Mouse (Mus musculus): ENCODE data around the gene Nup88. TPM values are rescaled to one million over a fixed set of nuclear protein-coding genes. Genes with fewer than 3 reads are reported as not detected.

Gene Nup88
- 148 and 151 TPM in 2 replicates for polyA plus RNA-seq (2016; fragmentation: Nextera tagmentation; extraction: Ambion mirVana)

DNA sequence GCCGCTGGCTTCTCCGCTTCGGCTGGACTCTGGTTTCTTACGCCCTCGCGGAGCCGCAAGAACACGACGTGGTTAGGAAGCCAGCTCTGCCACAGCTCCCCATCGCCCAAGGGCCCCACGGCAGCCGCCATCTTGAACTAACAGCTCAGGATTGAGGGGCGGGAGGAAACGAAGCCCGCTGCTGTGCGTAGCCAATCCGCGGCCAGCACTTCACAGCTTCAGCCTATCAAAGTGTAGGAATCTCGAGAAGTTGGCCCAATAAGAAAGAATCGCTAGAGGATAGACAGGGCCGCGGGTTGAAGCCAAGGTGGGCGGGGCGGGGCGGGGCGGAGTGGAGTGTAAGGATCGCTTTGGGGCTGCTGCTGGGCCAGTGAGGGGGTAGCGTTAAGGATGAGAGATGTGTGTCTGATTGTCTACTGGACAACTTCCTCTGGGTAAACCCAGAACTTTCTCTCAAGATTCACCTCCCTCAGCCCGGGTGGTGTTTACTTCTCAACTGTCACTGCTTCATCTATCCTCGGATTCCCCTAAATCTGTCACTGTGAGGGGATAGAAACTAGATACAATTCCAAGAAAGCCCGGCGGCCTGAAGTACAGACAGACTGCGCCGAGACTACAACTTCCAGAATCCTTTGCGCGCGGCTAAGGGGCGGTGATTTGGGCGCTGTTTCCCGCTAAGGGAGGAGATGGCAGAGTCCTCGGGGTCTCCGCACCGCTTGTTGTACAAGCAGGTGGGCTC is at the start of gene Nup88, which contains the start of gene Rpain:
Nup88 (minus strand) TSS at position 153 of the 739 bp plus-strand sequence.
Rpain (plus strand) TSS at position 393 of the 739 bp plus-strand sequence.
- under 1% methylated on average over 43 of the region's 43 CpGs for WGBS
- Histone ChIP-seq H3K9ac (replicated peaks) (peak within 1 kb of the TSS; percentile 87), H3K9me3 (no peaks in the 10 kb centered on the region)

DNA sequence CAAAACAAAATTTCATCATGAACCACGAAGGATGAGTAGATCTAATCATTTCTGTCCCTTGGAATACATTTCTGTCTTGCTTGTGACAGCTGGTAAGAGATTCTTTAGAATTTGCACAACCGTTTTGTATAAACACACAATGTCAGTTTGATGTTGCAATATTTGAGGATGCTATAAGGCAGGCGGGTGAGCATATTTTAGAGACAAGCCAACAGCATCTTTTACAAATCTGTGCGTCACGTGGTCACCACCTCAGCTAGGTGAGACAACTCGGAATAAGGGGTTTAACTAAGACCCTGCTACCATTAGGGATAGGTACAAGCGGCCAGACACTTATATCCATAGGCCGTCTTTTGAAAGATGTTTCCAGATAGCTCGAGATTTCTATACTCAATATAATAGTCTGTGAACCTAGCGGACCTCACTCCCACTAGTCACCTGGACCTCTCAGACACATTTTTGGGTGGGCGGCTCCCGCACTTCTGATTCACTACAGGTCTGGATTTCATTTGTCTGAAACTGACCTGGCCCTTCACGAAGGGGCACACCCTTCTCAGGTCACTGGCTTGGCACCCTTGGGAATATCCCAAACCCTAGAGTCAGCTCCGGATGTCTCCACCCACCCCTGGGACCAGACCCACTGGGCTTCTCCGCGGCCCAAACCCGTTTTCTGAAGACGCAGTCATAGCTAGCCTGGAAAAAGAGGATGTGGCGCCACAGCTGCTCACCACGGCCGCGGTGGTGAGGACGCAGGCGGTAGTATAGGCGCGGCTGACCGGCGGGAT is 48.8 kb upstream of the Nup88 start:
- H3K36me3 ChIP-seq: peaks cover 24% of the 10 kb centered on the region
- H3K27me3 ChIP-seq: no peaks in the 10 kb centered on the region
- H3K9ac ChIP-seq (replicated peaks): peak overlapping the region; percentile 79
- no peaks in the 10 kb centered on the region for H3K9me3 ChIP-seq
- 6% methylated on average over 28 of the region's 28 CpGs for WGBS
- peak overlapping the region; percentile 87 for H3K4me3 ChIP-seq
- H3K27ac ChIP-seq (replicated peaks): peak overlapping the region; percentile 75
- peak overlapping the region; percentile 83 for H3K4me2 ChIP-seq (replicated peaks)
- peak; percentile 32 for ATAC-seq (ENCODE audit: low FRiP score, low read depth)
- peaks cover 38% of the 10 kb centered on the region for H3K4me1 ChIP-seq

More for the DNA sequence above, at the start of gene Nup88, which contains the start of gene Rpain:
- Histone ChIP-seq H3K4me2 (replicated peaks) (peak within 1 kb of the TSS; percentile 80), H3K27ac (replicated peaks) (peak within 1 kb of the TSS; percentile 85), H3K36me3 (peaks cover 35% of the 10 kb centered on the region), H3K27me3 (no peaks in the 10 kb centered on the region), H3K4me1 (peaks cover 15% of the 10 kb centered on the region), H3K4me3 (peak within 1 kb of the TSS; percentile 74)
- peak; percentile 97 for ATAC-seq (ENCODE audit: low FRiP score, low read depth)

DNA sequence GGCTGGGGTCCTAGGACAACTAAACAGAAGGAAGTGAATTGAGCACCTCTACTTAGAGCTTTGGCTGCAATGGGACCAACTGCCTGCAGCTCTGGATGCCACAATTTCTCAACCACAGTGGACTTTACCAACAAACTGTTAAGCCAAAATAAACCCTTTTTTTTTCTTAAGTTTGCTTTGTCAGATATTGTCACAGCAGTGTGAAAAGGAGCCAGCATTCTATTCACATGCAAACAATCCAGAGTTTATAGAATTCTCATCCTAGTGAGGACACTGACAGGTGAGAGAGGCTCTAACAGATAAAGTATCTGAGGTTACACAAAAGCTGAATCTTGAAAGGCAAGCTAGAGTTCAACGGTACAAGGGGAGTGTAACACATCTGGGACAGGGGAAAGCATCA is 47.3 kb upstream of the Nup88 start:
- Histone ChIP-seq H3K4me3 (no peak overlapping the region), H3K4me2 (replicated peaks) (no peak overlapping the region), H3K9me3 (no peaks in the 10 kb centered on the region), H3K4me1 (peaks cover 32% of the 10 kb centered on the region), H3K27ac (replicated peaks) (no peak overlapping the region), H3K9ac (replicated peaks) (no peak overlapping the region), H3K36me3 (peaks cover 21% of the 10 kb centered on the region), H3K27me3 (no peaks in the 10 kb centered on the region)
- 97% methylated on average over 1 of the region's 1 CpGs for WGBS
- no peak for ATAC-seq (ENCODE audit: low FRiP score, low read depth)

DNA sequence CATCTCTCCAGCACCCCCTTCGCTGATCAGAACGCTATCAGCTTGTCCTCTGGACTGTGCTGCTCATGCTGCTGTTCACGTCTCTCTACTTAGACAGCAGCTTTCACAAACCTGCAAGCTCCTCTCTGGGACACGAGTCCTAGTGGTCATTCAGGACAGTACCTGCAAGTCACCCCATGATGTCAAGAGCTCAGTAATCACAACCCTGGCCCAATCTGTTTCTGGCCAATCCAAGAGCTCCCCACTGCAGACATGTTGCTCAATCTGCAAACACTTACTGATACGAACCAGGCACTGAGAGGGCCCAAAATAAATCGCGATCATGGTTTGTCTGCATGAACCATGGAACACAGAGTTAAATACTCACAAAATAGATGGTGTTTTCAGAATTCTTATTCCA is 43.0 kb upstream of the Nup88 start:
- 96% methylated on average over 7 of the region's 7 CpGs for WGBS
- no peak for ATAC-seq (ENCODE audit: low FRiP score, low read depth)
- Histone ChIP-seq H3K9me3 (no peaks in the 10 kb centered on the region), H3K27me3 (no peaks in the 10 kb centered on the region), H3K4me1 (peaks cover 8% of the 10 kb centered on the region), H3K36me3 (peaks cover 49% of the 10 kb centered on the region), H3K9ac (replicated peaks) (no peak overlapping the region), H3K4me2 (replicated peaks) (no peak overlapping the region), H3K4me3 (no peak overlapping the region), H3K27ac (replicated peaks) (no peak overlapping the region)

DNA sequence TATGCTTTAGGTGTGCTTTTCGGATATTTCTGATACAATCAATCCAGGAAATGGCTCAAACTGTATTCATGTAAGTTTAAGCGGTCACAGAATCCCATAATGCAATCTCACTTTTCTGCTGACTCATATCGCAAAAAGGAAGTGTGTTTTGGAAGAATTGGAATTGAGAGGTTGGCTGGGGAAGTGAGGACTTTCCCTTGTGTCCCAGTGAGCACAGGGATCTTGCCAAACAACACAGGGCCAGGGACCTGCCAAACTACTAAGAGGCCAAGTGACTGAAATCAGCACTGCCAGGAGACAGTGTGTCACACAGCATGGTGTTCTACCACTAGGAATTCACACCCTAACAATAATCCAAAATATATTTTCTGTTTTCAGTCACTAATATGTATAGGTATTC is 38.5 kb upstream of the Nup88 start:
- H3K4me2 ChIP-seq (replicated peaks): no peak overlapping the region
- no peak overlapping the region for H3K9ac ChIP-seq (replicated peaks)
- H3K27ac ChIP-seq (replicated peaks): no peak overlapping the region
- H3K4me1 ChIP-seq: peaks cover 7% of the 10 kb centered on the region
- H3K9me3 ChIP-seq: no peaks in the 10 kb centered on the region
- H3K27me3 ChIP-seq: no peaks in the 10 kb centered on the region
- WGBS: 91% methylated on average over 3 of the region's 3 CpGs
- ATAC-seq (ENCODE audit: low FRiP score, low read depth): no peak
- H3K36me3 ChIP-seq: peaks cover 43% of the 10 kb centered on the region
- H3K4me3 ChIP-seq: no peak overlapping the region

DNA sequence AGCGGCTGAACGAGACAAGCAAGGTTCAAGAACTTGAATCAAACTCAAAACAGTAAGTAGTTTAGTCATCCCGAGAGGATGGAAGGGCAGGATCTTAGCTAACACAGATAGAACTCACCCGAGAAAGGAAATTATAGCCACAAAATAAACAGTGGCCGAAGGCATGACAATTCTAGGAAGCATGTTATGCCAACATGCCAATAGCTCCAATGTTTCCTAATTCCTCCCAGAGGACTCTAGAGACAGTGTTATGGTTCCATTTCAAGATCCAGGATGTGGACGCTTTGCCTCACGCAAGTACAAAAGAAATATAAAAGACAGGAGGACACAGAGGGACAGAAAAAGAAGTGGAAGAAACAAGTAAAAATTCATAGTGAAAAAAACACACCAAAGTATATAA is 38.1 kb upstream of the Nup88 start:
- no peak overlapping the region for H3K4me2 ChIP-seq (replicated peaks)
- peaks cover 12% of the 10 kb centered on the region for H3K4me1 ChIP-seq
- no peaks in the 10 kb centered on the region for H3K27me3 ChIP-seq
- no peak for ATAC-seq (ENCODE audit: low FRiP score, low read depth)
- H3K36me3 ChIP-seq: peaks cover 41% of the 10 kb centered on the region
- WGBS: 89% methylated on average over 7 of the region's 7 CpGs
- H3K9me3 ChIP-seq: no peaks in the 10 kb centered on the region
- no peak overlapping the region for H3K4me3 ChIP-seq
- no peak overlapping the region for H3K27ac ChIP-seq (replicated peaks)
- no peak overlapping the region for H3K9ac ChIP-seq (replicated peaks)

DNA sequence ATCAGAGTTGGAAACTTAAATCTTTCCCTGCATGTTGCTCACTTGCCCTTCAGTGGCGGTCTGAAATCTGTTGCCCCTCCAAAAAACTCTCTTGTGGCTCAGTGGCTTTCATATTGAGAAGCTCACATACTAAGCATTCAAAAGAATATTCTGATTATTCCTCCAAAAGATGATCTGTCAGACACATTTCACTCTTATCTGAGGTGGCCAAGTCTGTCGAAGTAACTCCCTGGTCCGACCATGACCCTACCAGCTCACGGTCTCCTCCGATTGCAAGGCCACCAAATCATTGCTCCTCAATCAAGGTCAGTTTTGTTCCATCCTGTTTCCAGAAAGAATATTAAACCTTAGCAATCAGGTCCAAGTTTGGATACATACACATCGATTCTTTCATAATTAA is 37.3 kb upstream of the Nup88 start:
- 93% methylated on average over 6 of the region's 6 CpGs for WGBS
- Histone ChIP-seq H3K4me1 (peaks cover 16% of the 10 kb centered on the region), H3K36me3 (peaks cover 35% of the 10 kb centered on the region), H3K27me3 (no peaks in the 10 kb centered on the region), H3K9me3 (no peaks in the 10 kb centered on the region), H3K4me2 (replicated peaks) (no peak overlapping the region), H3K27ac (replicated peaks) (no peak overlapping the region), H3K9ac (replicated peaks) (no peak overlapping the region), H3K4me3 (no peak overlapping the region)
- ATAC-seq (ENCODE audit: low FRiP score, low read depth): no peak

DNA sequence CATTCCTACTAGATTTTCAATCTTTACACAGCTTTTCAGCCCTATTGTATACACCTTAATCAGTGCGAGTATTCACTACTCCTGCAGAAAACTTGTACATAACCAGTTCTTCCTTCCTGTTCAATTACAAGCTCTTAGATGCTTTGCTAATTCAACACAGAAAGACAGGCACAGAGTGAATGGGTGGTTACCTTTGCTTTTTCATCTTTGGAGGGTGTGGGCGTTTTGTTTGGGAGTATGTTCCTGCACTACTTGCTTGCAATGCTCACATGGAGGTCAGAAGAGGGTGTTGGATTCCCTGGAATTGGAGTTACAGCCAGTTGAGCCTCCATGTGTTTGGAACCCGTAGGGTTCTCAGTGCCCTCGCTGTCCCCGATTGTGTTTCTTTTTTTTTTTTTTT is 35.3 kb upstream of the Nup88 start:
- H3K9ac ChIP-seq (replicated peaks): no peak overlapping the region
- 65% methylated on average over 5 of the region's 5 CpGs for WGBS
- H3K27me3 ChIP-seq: no peaks in the 10 kb centered on the region
- H3K4me2 ChIP-seq (replicated peaks): peak overlapping the region; percentile 94
- H3K4me1 ChIP-seq: peaks cover 16% of the 10 kb centered on the region
- peak overlapping the region; percentile 92 for H3K4me3 ChIP-seq
- H3K36me3 ChIP-seq: peaks cover 16% of the 10 kb centered on the region
- H3K27ac ChIP-seq (replicated peaks): no peak overlapping the region
- no peaks in the 10 kb centered on the region for H3K9me3 ChIP-seq
- no peak for ATAC-seq (ENCODE audit: low FRiP score, low read depth)

DNA sequence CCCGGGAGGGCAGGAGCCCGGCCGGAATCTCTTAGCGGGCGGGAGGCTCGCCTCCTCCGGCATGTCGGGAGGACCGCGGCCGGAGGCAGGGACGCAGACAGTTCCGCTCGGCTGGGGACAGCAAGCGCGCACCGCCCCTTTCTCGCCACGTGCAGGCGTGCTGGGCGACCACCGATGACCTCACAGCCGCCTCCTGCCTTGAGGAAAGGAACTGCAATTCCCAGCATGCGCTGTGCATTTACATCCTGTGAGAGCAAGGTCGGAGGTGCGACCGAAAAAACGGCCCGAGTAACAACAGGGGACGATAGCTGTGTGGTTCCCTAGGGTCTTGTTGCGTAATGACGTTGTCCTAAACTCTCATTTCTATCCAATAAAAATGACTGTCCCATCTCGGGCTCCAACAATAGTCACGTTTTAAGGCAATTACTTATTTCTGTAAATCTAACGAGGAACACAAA is 34.6 kb upstream of the Nup88 start, which contains the start of gene Dhx33:
Dhx33 (minus strand) TSS at position 122 of the 458 bp plus-strand sequence.
- Histone ChIP-seq H3K9me3 (no peaks in the 10 kb centered on the region), H3K27ac (replicated peaks) (peak within 1 kb of the TSS; percentile 78), H3K36me3 (peaks cover 16% of the 10 kb centered on the region), H3K4me2 (replicated peaks) (peak within 1 kb of the TSS; percentile 94), H3K27me3 (no peaks in the 10 kb centered on the region), H3K9ac (replicated peaks) (peak within 1 kb of the TSS; percentile 79), H3K4me3 (peak within 1 kb of the TSS; percentile 92), H3K4me1 (peaks cover 16% of the 10 kb centered on the region)
- peak; percentile 98 for ATAC-seq (ENCODE audit: low FRiP score, low read depth)
- under 1% methylated on average over 35 of the region's 35 CpGs for WGBS

DNA sequence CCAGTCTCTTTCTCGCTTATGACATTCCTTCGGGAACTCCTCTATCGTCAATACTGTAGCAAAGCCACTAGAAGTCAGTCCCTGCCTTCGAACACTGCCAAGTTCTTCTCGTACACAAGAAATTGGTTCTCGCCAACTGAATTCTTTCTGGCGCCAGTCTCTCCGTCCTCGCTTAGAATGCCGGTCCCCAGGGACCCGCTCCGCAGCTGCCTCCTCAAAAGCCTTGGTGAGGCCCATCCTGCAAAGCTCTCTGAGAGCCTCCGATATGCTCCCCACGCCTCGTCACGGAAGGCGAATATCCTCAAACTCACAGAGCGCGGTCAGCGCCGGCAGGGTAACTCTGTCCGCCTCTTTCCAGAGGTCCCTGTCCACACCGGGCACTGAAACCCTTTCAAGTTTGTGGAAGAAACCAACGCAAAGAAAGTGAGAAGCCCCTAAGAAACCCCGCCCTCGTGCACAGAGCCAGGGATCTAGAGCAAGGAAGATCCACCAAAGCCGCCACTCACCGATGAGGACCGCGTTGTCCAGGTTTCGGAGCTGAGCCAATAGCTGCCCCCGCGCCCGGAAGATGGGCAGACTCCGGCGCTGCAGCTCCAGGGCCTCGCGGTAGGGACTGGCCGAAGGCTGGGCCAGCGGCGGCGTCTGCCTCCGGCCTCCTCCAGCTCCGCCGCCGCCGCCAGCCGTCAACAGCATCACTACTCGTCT is 34.0 kb upstream of the Nup88 start:
- WGBS: under 1% methylated on average over 49 of the region's 49 CpGs

DNA sequence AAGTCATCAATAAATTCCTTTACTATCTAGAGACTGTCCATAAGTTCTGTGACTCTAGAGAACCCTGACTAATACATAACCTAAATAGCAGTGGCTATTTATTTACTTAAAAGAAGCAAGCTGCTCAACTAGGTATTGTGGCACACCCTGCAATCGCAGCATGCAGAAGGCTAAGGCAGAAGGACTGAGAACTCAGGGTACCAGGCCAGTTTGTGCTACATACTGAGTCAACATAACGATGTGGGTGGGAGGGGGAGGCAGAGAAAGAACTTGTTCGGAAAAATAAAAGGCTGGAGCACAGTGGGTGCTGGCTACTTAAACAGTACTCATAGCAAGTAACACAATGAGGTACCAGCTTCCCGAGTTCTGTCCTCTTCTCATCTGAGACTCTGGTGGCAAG is 31.4 kb upstream of the Nup88 start:
- Histone ChIP-seq H3K4me1 (peaks cover 16% of the 10 kb centered on the region), H3K27me3 (no peaks in the 10 kb centered on the region), H3K4me2 (replicated peaks) (no peak overlapping the region), H3K4me3 (no peak overlapping the region), H3K36me3 (peaks cover 27% of the 10 kb centered on the region), H3K27ac (replicated peaks) (no peak overlapping the region), H3K9ac (replicated peaks) (no peak overlapping the region), H3K9me3 (no peaks in the 10 kb centered on the region)
- 91% methylated on average over 4 of the region's 4 CpGs for WGBS
- no peak for ATAC-seq (ENCODE audit: low FRiP score, low read depth)

More for the DNA sequence above, 34.0 kb upstream of the Nup88 start:
- peak overlapping the region; percentile 79 for H3K9ac ChIP-seq (replicated peaks)
- peak overlapping the region; percentile 92 for H3K4me3 ChIP-seq
- no peaks in the 10 kb centered on the region for H3K27me3 ChIP-seq
- peaks cover 16% of the 10 kb centered on the region for H3K4me1 ChIP-seq
- H3K27ac ChIP-seq (replicated peaks): peak overlapping the region; percentile 78
- H3K9me3 ChIP-seq: no peaks in the 10 kb centered on the region
- ATAC-seq (ENCODE audit: low FRiP score, low read depth): peak; percentile 88
- H3K4me2 ChIP-seq (replicated peaks): peak overlapping the region; percentile 94
- peaks cover 17% of the 10 kb centered on the region for H3K36me3 ChIP-seq
